Mouse (Mus musculus) liver, postnatal 0 days (tissue): ENCODE data around the gene Arap1. TPM values are rescaled to one million over a fixed set of nuclear protein-coding genes. Genes with fewer than 3 reads are reported as not detected.

Experiments
- ATAC-seq: fragments of 200-750 bp; cut with Nextera tagmentation; 2 replicates; pipeline ENCODE4 v1.8.0; 2017; ENCODE audit warnings: mild to moderate bottlenecking, moderate library complexity
- DNase-seq: peaks from one replicate; pipeline ENCODE4 v3.0.0-alpha.2; 2016
- H3K27ac ChIP-seq: fragments of 300-500 bp; sonication (generic); 2 replicates; pipeline ENCODE4 v1.5.1; 2014; ENCODE audit warnings: antibody characterized with exemption, moderate library complexity, mild to moderate bottlenecking, low read depth
- H3K27me3 ChIP-seq: fragments of 300-500 bp; sonication (generic); 2 replicates; pipeline ENCODE4 v1.6.1; 2014; ENCODE audit warnings: low read length, control low read depth, mixed read lengths; ENCODE audit not compliant: insufficient read depth
- H3K36me3 ChIP-seq: fragments of 300-500 bp; sonication (generic); replicated peaks from 2 replicates; pipeline ENCODE4 v1.6.1; 2014; ENCODE audit warnings: mild to moderate bottlenecking, control low read depth, low read length, moderate library complexity, mixed read lengths; ENCODE audit not compliant: insufficient read depth
- H3K4me1 ChIP-seq: fragments of 300-500 bp; sonication (generic); 2 replicates; pipeline ENCODE4 v1.6.1; 2014; ENCODE audit warnings: antibody characterized with exemption, mild to moderate bottlenecking, control low read depth; ENCODE audit not compliant: insufficient read depth
- H3K4me2 ChIP-seq: fragments of 300-500 bp; sonication (generic); 2 replicates; pipeline ENCODE4 v1.6.1; 2014; ENCODE audit warnings: low read depth, mild to moderate bottlenecking, low read length, moderate library complexity, mixed read lengths
- H3K4me3 ChIP-seq: fragments of 300-500 bp; sonication (generic); 2 replicates; pipeline ENCODE4 v1.5.1; 2014; ENCODE audit warnings: low read depth, low read length
- H3K9ac ChIP-seq: fragments of 300-500 bp; sonication (generic); replicated peaks from 2 replicates; pipeline ENCODE4 v1.6.1; 2014; ENCODE audit warnings: mild to moderate bottlenecking, moderate library complexity
- H3K9me3 ChIP-seq: fragments of 300-500 bp; sonication (generic); 2 replicates; pipeline ENCODE4 v1.6.1; 2016; ENCODE audit warnings: mild to moderate bottlenecking, control low read depth, low read length, mixed read lengths
- CTCF ChIP-seq: sonication (generic); IDR thresholded peaks from 2 replicates; pipeline ENCODE4 v1.5.1; 2016; ENCODE audit warnings: antibody characterized with exemption, low read depth
- EP300 ChIP-seq: IDR thresholded peaks from 2 replicates; pipeline ENCODE4 v1.6.1; 2016; ENCODE audit warnings: antibody characterized with exemption, low read depth, mild to moderate bottlenecking
- WGBS: fragments of 180-500 bp; shearing (Covaris S2); extraction: QIAGEN DNeasy Blood & Tissue Kit; methylation state at CpG from one replicate; pipeline ENCODE4 v1.1.7; 2014; ENCODE audit not compliant: insufficient replicate concordance; 5-methylcytosine and 5-hydroxymethylcytosine counted together
- polyA plus RNA-seq: library from polyadenylated mRNA; unstranded; fragments of >200 nt; fragmentation: Nextera tagmentation; extraction: Ambion mirVana; gene quantifications from 2 replicates; pipeline ENCODE4 v1.2.1, GENCODE M21; 2015

The Arap1 gene
- polyA plus RNA-seq, 1 experiment from 2014 or later = 18.1 TPM

GRCm38 (mm10) chr7:101374155-101374554, 26.3 kb downstream of the Arap1 start:
- H3K36me3 ChIP-seq = peaks cover 17% of the 10 kb centered on the region
- TF ChIP-seq CTCF = peak; percentile 80
- TF ChIP-seq EP300 = no peak
- no peak overlapping the region for H3K27ac ChIP-seq
- no peaks in the 10 kb centered on the region for H3K27me3 ChIP-seq
- ATAC-seq = no peak
- H3K4me2 ChIP-seq = no peak overlapping the region
- H3K4me3 ChIP-seq = no peak overlapping the region
- H3K4me1 ChIP-seq = peaks cover 24% of the 10 kb centered on the region
- no peaks in the 10 kb centered on the region for H3K9me3 ChIP-seq
- no peak overlapping the region for H3K9ac ChIP-seq
- no peak for DNase-seq

DNA sequence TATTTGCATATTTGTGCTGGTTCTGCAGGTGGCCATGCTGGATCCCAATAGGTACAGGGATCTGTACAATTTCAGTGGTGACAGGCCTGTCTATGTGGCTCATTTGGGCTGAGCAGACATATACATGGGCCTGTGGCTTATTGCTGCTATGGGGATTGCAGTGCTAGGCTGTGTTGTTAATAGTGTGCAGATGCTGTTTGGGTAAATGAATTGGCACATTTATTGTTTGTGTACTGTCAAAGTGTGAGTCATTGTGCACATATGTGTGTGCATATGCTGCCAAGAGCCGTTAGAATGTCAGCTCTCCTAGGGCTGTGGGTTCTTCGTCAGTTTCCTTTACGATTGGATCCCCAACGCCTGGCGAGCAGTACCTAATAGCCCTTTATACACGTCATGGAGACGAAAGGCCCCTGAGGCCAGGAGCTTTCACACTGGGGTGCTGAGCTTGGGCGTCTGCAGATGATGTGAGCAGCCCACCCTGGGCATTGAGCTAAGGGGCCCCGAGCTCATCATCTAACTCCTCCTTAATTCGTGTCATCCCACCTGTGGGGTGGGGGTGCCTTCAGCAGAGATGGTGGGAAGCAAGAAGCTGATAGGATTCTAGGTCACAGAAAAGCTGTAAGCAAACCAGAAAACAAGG, 29.0 kb downstream of the Arap1 start:
- Histone ChIP-seq H3K27ac (0 out of 2 replicates have a peak overlapping the region, but pooled peaks have one; percentile 95), H3K4me3 (no peak overlapping the region), H3K36me3 (peaks cover 13% of the 10 kb centered on the region), H3K27me3 (no peaks in the 10 kb centered on the region), H3K4me2 (no peak overlapping the region), H3K9me3 (no peaks in the 10 kb centered on the region), H3K9ac (no peak overlapping the region), H3K4me1 (peaks cover 32% of the 10 kb centered on the region)
- no peak for TF ChIP-seq CTCF
- TF ChIP-seq EP300 = no peak
- 81% methylated on average over 10 of the region's 10 CpGs for WGBS
- no peak for ATAC-seq
- no peak for DNase-seq

DNA sequence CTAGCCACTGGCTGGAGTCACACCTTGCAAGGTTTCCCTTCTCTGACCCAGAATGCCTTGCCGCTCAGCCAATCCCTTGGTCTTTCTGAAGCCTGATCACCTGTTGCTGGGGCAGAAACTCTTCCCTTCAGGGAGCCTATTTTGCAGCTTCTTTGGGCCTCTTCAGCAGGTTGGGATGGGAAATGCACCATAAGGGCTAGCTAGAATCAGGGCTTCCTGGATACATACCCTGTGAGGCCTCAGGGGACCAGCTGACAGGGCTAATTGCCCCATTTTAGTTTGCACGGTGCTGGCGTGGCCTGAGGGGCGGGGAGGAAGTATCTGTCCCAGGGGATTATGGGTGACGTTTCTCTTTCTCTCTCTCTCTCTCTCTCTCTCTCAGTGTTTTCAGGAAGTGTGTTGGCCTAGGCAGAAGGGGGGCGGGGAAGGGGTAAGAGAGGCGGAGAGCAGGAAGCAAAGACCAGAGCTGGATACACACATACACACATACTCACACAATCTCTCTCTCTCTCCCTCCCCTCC, 29.9 kb downstream of the Arap1 start:
- H3K9ac ChIP-seq = peak overlapping the region; percentile 64
- H3K4me2 ChIP-seq = peak overlapping the region; percentile 69
- 16% methylated on average over 7 of the region's 7 CpGs for WGBS

GRCm38 (mm10) chr7:101378285-101378684, 30.4 kb downstream of the Arap1 start:
- Histone ChIP-seq H3K9ac (peak overlapping the region; percentile 64), H3K4me3 (peak overlapping the region; percentile 41)

More for the DNA sequence above, 29.9 kb downstream of the Arap1 start:
- Histone ChIP-seq H3K4me3 (peak overlapping the region; percentile 41), H3K36me3 (peaks cover 12% of the 10 kb centered on the region), H3K27me3 (no peaks in the 10 kb centered on the region), H3K4me1 (peaks cover 32% of the 10 kb centered on the region), H3K9me3 (no peaks in the 10 kb centered on the region), H3K27ac (peak overlapping the region; percentile 95)
- ATAC-seq = peak; percentile 83
- DNase-seq = peak; percentile 81
- TF ChIP-seq CTCF (no peak), EP300 (peak; percentile 54; the same call in 1 of the 2 replicates)

GRCm38 (mm10) chr7:101378796-101379465, 31.1 kb downstream of the Arap1 start:
- peaks cover 34% of the 10 kb centered on the region for H3K4me1 ChIP-seq
- ATAC-seq = peak; percentile 67
- H3K4me3 ChIP-seq = peak overlapping the region; percentile 41
- peak overlapping the region; percentile 95 for H3K27ac ChIP-seq
- peak; percentile 72 for DNase-seq
- H3K9me3 ChIP-seq = no peaks in the 10 kb centered on the region
- no peaks in the 10 kb centered on the region for H3K27me3 ChIP-seq
- H3K4me2 ChIP-seq = peak overlapping the region; percentile 69
- 39% methylated on average over 5 of the region's 5 CpGs for WGBS
- no peak for TF ChIP-seq CTCF
- TF ChIP-seq EP300 = no peak
- H3K9ac ChIP-seq = peak overlapping the region; percentile 66
- peaks cover 12% of the 10 kb centered on the region for H3K36me3 ChIP-seq

More at GRCm38 (mm10) chr7:101378285-101378684, 30.4 kb downstream of the Arap1 start:
- H3K4me1 ChIP-seq = peaks cover 32% of the 10 kb centered on the region
- peak overlapping the region; percentile 69 for H3K4me2 ChIP-seq
- peak; percentile 1; the same call in 1 of the 2 replicates for ATAC-seq
- TF ChIP-seq EP300 (no peak), CTCF (no peak)
- H3K27me3 ChIP-seq = no peaks in the 10 kb centered on the region
- H3K9me3 ChIP-seq = no peaks in the 10 kb centered on the region
- DNase-seq = no peak
- H3K27ac ChIP-seq = peak overlapping the region; percentile 95
- whole genome bisulfite sequencing = 43% methylated on average over 3 of the region's 3 CpGs
- H3K36me3 ChIP-seq = peaks cover 12% of the 10 kb centered on the region

DNA sequence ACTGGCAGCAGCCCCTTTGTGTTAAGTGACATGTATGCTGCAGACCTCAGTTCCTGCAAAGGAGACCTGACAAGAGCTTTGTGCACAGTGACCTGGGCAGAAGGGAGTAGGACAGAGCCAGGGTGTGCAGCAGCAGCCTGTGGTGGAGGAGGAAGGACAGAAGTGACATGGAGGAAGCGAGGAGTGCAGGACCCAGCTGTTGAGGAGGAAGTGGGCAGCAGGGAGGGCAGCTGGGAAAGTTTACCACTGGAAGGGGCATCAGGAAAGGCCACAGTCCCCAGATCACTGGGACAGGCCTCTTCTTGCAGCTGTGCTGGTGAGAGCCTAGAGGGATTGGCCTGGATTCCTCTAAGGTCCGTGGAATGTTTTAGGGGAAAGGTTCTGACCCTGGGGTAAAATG, 31.9 kb downstream of the Arap1 start:
- Histone ChIP-seq H3K9ac (peak overlapping the region; percentile 66), H3K9me3 (no peaks in the 10 kb centered on the region), H3K4me3 (peak overlapping the region; percentile 41; the same call in 1 of the 2 replicates), H3K4me1 (peaks cover 40% of the 10 kb centered on the region), H3K36me3 (peaks cover 12% of the 10 kb centered on the region), H3K27me3 (no peaks in the 10 kb centered on the region), H3K4me2 (peak overlapping the region; percentile 69), H3K27ac (peak overlapping the region; percentile 95)
- no peak for DNase-seq
- 41% methylated on average over 2 of the region's 2 CpGs for WGBS
- TF ChIP-seq CTCF (no peak), EP300 (no peak)
- ATAC-seq = no peak
